Mouse (Mus musculus): ENCODE measurements around the gene Il27ra. TPM values are rescaled to one million over a fixed set of nuclear protein-coding genes. Genes with fewer than 3 reads are reported as not detected.
A peak's percentile ranks its signal among the peaks of the same experiment; 100 is the strongest.

The Il27ra gene
- total RNA-seq, 1 experiment: 0.89 TPM

DNA sequence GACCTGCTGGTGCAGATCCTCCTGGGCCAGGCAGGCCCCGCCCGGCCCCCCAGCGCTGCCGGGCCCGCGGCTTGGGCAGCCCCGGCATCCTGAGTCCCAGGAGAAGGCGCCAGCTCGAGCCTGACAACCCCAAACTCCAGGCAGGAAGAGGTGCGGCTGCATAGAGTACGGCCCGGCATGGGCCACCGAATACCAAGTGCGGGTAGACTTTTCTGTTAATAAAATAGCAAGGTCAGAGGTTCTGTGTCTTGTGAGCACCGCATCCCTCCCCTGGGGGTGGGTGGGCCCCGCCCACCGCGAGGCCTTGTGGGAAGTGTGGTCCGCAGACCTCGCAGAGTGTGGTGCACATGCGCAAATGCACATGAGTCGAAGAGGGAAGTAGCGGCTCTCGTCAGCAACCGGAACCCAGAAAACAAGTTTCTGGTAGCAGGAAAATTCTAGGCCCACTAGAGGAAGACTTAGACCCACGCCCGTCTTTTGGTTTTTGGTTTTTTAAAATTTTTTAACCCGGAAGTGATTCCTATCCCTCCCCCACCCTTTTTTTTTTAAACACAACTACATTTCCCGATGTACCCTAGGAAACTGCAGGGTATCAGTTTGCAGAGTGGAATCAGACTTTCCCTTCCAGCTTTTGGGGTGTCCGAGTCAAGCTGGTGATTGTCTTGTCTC is 37.7 kb downstream of the Il27ra start:
- peak overlapping the region; percentile 61 for H3K27ac ChIP-seq (ENCODE audit: insufficient read depth, low read depth, low read length, poor library complexity, severe bottlenecking)
- peaks cover 13% of the 10 kb centered on the region for H3K36me3 ChIP-seq (ENCODE audit: control insufficient read depth, insufficient read depth, low read length, poor library complexity, severe bottlenecking)
- peak overlapping the region; percentile 69 to 76 for H3K4me3 ChIP-seq (ENCODE audit: insufficient read depth in 1 of 2, low read depth in 1 of 2, low read length in 2 of 2, poor library complexity in 1 of 2, severe bottlenecking in 1 of 2)
- in situ Hi-C loops (cut with MboI; ENCODE audit: low sequenced_read_pairs in 2 of 2, unreplicated experiment in 2 of 2): no loop called here
- H3K4me1 ChIP-seq (ENCODE audit: control insufficient read depth in 2 of 2, insufficient read depth in 2 of 2, low read length in 2 of 2, poor library complexity in 1 of 2): peaks cover 13 to 14% of the 10 kb centered on the region in 2 experiments
- peak; percentile 87 for DNase-seq (ENCODE audit: low read depth, low spot score)
- TF ChIP-seq ZC3H11A (IDR thresholded peaks at IDR 0.05; ENCODE audit: borderline replicate concordance, low read depth, low read length): no peak
- peak; percentile 73; the same call in 1 of the 2 replicates for TF ChIP-seq CHD2 (IDR thresholded peaks at IDR 0.05; ENCODE audit: low read depth, low read length)
- TF ChIP-seq MAFK (IDR thresholded peaks at IDR 0.05; ENCODE audit: insufficient read depth, low read depth, low read length): no peak
- peak; percentile 94 for TF ChIP-seq ZNF384 (IDR thresholded peaks at IDR 0.05; ENCODE audit: low read depth, low read length)
- TF ChIP-seq HCFC1 (IDR thresholded peaks at IDR 0.05; ENCODE audit: borderline replicate concordance, insufficient read depth, low read length): peak; percentile 89
- H3K9ac ChIP-seq (ENCODE audit: insufficient read depth, low read depth, low read length, poor library complexity, severe bottlenecking): peak overlapping the region; percentile 70
- H3K9me3 ChIP-seq (ENCODE audit: control insufficient read depth, insufficient read depth, low read depth, low read length): no peaks in the 10 kb centered on the region

DNA sequence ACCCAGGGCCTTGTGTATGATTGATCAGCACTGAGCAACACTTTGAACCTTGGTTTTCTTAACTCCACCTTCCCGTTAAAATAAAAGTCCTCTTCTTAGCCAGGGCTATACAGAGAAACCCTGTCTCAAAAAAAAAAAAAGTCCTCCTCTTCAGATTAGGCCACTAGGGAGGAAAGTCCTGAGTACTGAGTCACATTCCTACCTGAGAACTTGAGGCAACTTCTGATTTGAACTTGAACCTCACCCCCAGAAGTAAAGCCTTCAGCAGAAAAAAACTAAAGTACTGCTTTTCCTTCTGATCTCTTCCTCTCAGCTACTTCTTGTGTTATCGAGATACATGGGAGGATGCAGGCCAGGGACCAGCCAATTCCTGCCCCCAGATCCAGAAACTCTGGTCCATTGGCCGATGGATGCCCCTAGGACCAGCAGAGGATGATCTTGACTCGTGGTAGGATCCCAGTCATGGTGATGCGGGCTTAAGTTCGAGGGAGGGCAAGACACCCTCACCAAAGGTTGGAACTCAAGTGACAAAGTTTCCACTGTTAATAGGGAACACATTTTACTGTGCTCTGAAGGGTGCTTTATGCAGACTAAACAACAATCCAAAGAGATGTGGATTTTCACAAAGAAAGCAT is 38.7 kb downstream of the Il27ra start:
- no peak for DNase-seq (ENCODE audit: low read depth, low spot score)
- TF ChIP-seq HCFC1 (IDR thresholded peaks at IDR 0.05; ENCODE audit: borderline replicate concordance, insufficient read depth, low read length): no peak
- TF ChIP-seq ZNF384 (IDR thresholded peaks at IDR 0.05; ENCODE audit: low read depth, low read length): peak; percentile 86
- no peak overlapping the region; the same call in 1 of the 2 replicates for H3K9ac ChIP-seq (ENCODE audit: insufficient read depth, low read depth, low read length, poor library complexity, severe bottlenecking)
- peak overlapping the region; percentile 69 to 76; a peak in 3 of 4 replicates for H3K4me3 ChIP-seq (ENCODE audit: insufficient read depth in 1 of 2, low read depth in 1 of 2, low read length in 2 of 2, poor library complexity in 1 of 2, severe bottlenecking in 1 of 2)
- H3K4me1 ChIP-seq (ENCODE audit: control insufficient read depth in 2 of 2, insufficient read depth in 2 of 2, low read length in 2 of 2, poor library complexity in 1 of 2): peaks cover 14 to 18% of the 10 kb centered on the region in 2 experiments
- in situ Hi-C loops (cut with MboI; ENCODE audit: low sequenced_read_pairs in 2 of 2, unreplicated experiment in 2 of 2): no loop called here
- peaks cover 21% of the 10 kb centered on the region for H3K36me3 ChIP-seq (ENCODE audit: control insufficient read depth, insufficient read depth, low read length, poor library complexity, severe bottlenecking)
- no peak overlapping the region for H3K27ac ChIP-seq (ENCODE audit: insufficient read depth, low read depth, low read length, poor library complexity, severe bottlenecking)
- no peaks in the 10 kb centered on the region for H3K9me3 ChIP-seq (ENCODE audit: control insufficient read depth, insufficient read depth, low read depth, low read length)

DNA sequence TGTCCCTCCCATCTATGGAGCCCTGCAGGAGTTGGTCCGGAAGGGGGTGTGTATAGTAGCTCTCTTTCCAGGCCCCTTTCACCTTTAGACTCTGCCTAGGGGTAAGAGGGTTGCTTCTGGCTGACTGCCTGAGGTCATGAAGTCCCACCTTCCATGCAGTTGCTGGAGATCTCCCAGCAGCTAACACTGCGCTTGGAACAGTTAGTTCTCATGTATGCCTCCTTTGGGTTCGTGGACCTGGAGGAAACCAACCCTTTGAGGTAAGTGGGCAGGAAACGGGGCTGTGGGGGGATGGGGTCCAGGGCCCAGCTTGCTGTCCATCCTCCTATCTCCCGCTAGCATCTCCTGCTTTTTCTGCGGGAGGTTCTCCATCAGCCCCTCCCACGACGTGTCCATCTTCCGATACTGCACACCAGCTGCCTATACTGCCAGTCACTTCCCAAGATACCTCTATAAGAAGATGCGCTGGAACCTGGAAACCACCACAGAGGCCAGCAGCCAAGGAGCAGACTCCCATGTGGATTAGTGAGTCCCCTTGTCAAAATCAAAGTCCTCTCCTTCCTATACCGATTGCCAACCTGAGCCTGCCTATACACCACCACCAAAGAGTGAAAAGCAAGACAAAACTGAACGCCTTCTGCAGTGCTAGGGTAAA is 39.3 kb downstream of the Il27ra start:
- no peak overlapping the region for H3K27ac ChIP-seq (ENCODE audit: insufficient read depth, low read depth, low read length, poor library complexity, severe bottlenecking)
- in situ Hi-C loops (cut with MboI; ENCODE audit: low sequenced_read_pairs in 2 of 2, unreplicated experiment in 2 of 2): no loop called here
- TF ChIP-seq ZC3H11A (IDR thresholded peaks at IDR 0.05; ENCODE audit: borderline replicate concordance, low read depth, low read length): no peak
- TF ChIP-seq MAFK (IDR thresholded peaks at IDR 0.05; ENCODE audit: insufficient read depth, low read depth, low read length): no peak
- TF ChIP-seq ZNF384 (IDR thresholded peaks at IDR 0.05; ENCODE audit: low read depth, low read length): no peak
- TF ChIP-seq HCFC1 (IDR thresholded peaks at IDR 0.05; ENCODE audit: borderline replicate concordance, insufficient read depth, low read length): no peak
- TF ChIP-seq CHD2 (IDR thresholded peaks at IDR 0.05; ENCODE audit: low read depth, low read length): no peak
- no peak for DNase-seq (ENCODE audit: low read depth, low spot score)
- no peaks in the 10 kb centered on the region for H3K9me3 ChIP-seq (ENCODE audit: control insufficient read depth, insufficient read depth, low read depth, low read length)
- H3K36me3 ChIP-seq (ENCODE audit: control insufficient read depth, insufficient read depth, low read length, poor library complexity, severe bottlenecking): peaks cover 21% of the 10 kb centered on the region
- peaks cover 15 to 18% of the 10 kb centered on the region in 2 experiments for H3K4me1 ChIP-seq (ENCODE audit: control insufficient read depth in 2 of 2, insufficient read depth in 2 of 2, low read length in 2 of 2, poor library complexity in 1 of 2)
- no peak overlapping the region; a peak in 1 of 4 replicates for H3K4me3 ChIP-seq (ENCODE audit: insufficient read depth in 1 of 2, low read depth in 1 of 2, low read length in 2 of 2, poor library complexity in 1 of 2, severe bottlenecking in 1 of 2)
- no peak overlapping the region for H3K9ac ChIP-seq (ENCODE audit: insufficient read depth, low read depth, low read length, poor library complexity, severe bottlenecking)

DNA sequence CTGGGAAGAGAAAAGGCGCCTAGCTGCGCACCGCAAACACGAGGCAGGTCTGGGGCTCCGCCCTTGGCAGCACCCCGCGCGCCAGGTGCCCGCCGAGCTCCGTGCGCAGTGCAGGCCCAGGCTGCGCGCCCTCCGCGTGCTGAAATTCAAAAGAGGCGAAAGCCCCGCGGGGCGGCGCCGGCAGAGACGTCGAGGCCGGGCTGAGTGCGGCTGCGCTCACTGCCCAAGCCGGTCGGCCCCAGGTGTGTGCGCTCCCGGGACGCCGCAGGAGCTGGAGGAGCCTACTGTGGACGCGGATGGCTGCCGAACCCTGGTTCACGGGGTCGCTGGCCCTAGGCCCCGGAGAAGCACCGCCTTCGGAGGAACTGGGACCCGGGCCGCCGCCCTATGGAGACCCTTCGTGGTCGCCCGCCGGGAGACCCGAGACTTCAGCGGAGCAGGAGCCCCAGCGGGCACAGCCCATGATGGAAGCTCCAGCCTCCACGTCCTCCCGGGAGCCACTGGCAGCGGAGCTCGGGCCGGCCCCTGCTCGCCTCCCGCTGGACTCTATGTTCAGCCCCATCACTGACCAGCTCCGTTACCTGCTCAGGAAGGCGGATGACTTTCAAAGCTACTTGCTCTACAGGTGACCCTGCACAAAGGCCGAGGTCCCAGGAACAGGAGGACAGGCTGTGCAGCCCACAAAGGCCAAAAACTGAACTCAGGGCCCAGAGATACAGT is 40.9 kb downstream of the Il27ra start, which contains the start of gene 1700067K01Rik:
Gene 1700067K01Rik (plus strand): TSS at position 222 of the 720 bp plus-strand sequence.
- DNase-seq (ENCODE audit: low read depth, low spot score): no peak
- no peak for TF ChIP-seq ZC3H11A (IDR thresholded peaks at IDR 0.05; ENCODE audit: borderline replicate concordance, low read depth, low read length)
- TF ChIP-seq HCFC1 (IDR thresholded peaks at IDR 0.05; ENCODE audit: borderline replicate concordance, insufficient read depth, low read length): 0 out of 2 replicates have a peak, but pooled peaks have one; percentile 37
- TF ChIP-seq MAFK (IDR thresholded peaks at IDR 0.05; ENCODE audit: insufficient read depth, low read depth, low read length): no peak
- TF ChIP-seq CHD2 (IDR thresholded peaks at IDR 0.05; ENCODE audit: low read depth, low read length): no peak
- in situ Hi-C loops (cut with MboI; ENCODE audit: low sequenced_read_pairs in 2 of 2, unreplicated experiment in 2 of 2): no loop called here
- H3K4me1 ChIP-seq (ENCODE audit: control insufficient read depth in 2 of 2, insufficient read depth in 2 of 2, low read length in 2 of 2, poor library complexity in 1 of 2): peaks cover 13 to 18% of the 10 kb centered on the region in 2 experiments
- no peaks in the 10 kb centered on the region for H3K9me3 ChIP-seq (ENCODE audit: control insufficient read depth, insufficient read depth, low read depth, low read length)
- no peak within 1 kb of the TSS for H3K27ac ChIP-seq (ENCODE audit: insufficient read depth, low read depth, low read length, poor library complexity, severe bottlenecking)
- H3K36me3 ChIP-seq (ENCODE audit: control insufficient read depth, insufficient read depth, low read length, poor library complexity, severe bottlenecking): peaks cover 21% of the 10 kb centered on the region
- peak within 1 kb of the TSS; percentile 68 for H3K9ac ChIP-seq (ENCODE audit: insufficient read depth, low read depth, low read length, poor library complexity, severe bottlenecking)
- peak within 1 kb of the TSS; percentile 52 to 59 for H3K4me3 ChIP-seq (ENCODE audit: insufficient read depth in 1 of 2, low read depth in 1 of 2, low read length in 2 of 2, poor library complexity in 1 of 2, severe bottlenecking in 1 of 2)

Data from ES-E14 (cell line).